Mouse (Mus musculus) B cell, adult (primary cell): ENCODE results near the gene Itsn2. TPM values are rescaled to one million over a fixed set of nuclear protein-coding genes. Genes with fewer than 3 reads are reported as not detected.

Experiments
- total RNA-seq: library from RNA; stranded (reverse); gene quantifications from 4 replicates; pipeline ENCODE4 v1.2.4, GENCODE M21; 2023; ENCODE audit not compliant: inconsistent age

Itsn2 gene
- total RNA-seq: 338 to 358 TPM (median 344 TPM) in 4 replicates

GRCm38 (mm10) chr12:4592541-4593165, at the start of gene Itsn2, which contains the start of gene Gm3625:
Gene Itsn2 (plus strand): TSS chr12:4592638.
Gene Gm3625 (minus strand): TSS chr12:4592927.

DNA sequence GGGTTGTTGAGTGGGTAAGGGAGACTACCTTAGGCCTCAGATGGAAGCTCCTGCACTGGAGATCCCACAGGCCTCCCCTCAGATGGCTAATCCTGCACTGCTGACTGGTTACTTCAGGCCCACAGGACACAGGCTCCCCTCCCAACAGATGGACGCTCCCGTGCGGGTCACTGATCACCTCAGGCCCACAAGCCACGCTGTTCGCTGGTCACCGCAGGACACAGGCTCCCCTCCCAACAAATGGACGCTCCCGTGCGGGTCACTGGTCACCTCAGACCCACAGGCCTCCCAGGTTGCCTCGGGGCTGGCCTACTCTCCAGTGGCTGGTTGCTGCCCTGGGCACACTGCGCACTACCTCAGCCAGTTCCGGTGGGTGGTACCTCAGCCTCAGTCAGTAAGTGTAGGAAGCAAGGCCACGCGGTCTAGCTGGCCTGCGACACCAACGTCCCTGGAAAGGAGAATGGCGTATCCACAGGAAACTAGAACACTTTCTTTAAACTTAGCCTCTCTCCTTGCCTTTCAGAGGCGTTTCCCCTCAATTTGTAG, 145.7 kb downstream of the Itsn2 start, which contains the start of gene Fam228a:
Gene Fam228a, minus strand, starts transcription at position 400 of the 546 bp plus-strand sequence.

Other genes starting within 250 kb of the Itsn2 start
- 54.0 to 65.6 TPM (median 62.8 TPM) in 4 replicates for gene Ncoa1, start 115.5 kb upstream of the Itsn2 start, total RNA-seq
- not detected in 4 replicates for gene Gm3625, start 289 bp downstream of the Itsn2 start, total RNA-seq
- gene Fam228a, start 145.8 kb downstream of the Itsn2 start, total RNA-seq: 0.32 to 0.63 TPM in 2 of 4 replicates, not detected in the others
- gene Pfn4, start 176.4 kb downstream of the Itsn2 start, total RNA-seq: 1.2 to 1.7 TPM (median 1.6 TPM) in 4 replicates
- gene Fam228b, start 176.6 kb downstream of the Itsn2 start, total RNA-seq: 2.2 to 12.0 TPM (median 6.7 TPM) in 4 replicates
- 112 to 144 TPM (median 136 TPM) in 4 replicates for gene Sf3b6, start 224.9 kb downstream of the Itsn2 start, total RNA-seq
- gene Fkbp1b, start 249.0 kb downstream of the Itsn2 start, total RNA-seq: not detected in 4 replicates